Mouse (Mus musculus): ENCODE data around the gene Mrgprg. TPM values are rescaled to one million over a fixed set of nuclear protein-coding genes. Genes with fewer than 3 reads are reported as not detected.

Mrgprg gene
- polyA plus RNA-seq, 1 experiment from 2014 or later: not detected

DNA sequence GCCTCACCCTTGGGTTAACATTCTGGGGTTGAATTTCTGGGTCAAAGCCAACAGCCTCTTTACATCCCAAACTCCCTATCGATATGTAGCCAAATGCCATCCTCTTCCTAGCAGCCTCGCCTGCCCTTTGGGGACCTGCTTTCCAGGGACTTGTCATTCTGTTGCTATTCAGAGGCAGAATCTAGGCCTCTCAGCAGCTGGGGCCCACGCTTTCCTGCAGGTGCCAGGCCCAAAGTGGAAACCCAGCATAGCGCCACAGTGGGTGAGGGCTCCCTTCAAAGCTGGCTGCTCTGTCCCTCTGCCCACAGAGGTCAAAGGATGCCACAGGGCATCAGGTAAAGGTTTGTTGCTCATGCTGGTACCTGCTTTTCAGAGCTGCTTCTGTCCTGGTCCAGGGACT, 33.0 kb downstream of the Mrgprg start:
- H3K27ac ChIP-seq (replicated peaks; ENCODE audit: low read depth, low read length): no peak overlapping the region
- no peak overlapping the region for H3K4me3 ChIP-seq (ENCODE audit: low read depth, low read length)
- peaks cover 3% of the 10 kb centered on the region; the same call in 1 of the 2 replicates for H3K4me1 ChIP-seq (ENCODE audit: control insufficient read depth, insufficient read depth, low read length)
- WGBS: 92% methylated on average over 4 of the region's 4 CpGs
- no peaks in the 10 kb centered on the region for H3K9me3 ChIP-seq (ENCODE audit: control insufficient read depth, low read length)
- ATAC-seq (ENCODE audit: insufficient number of reproducible peaks, low FRiP score, low TSS enrichment, low read depth) (no peak), DNase-seq (ENCODE audit: low spot score) (no peak)
- H3K4me2 ChIP-seq (ENCODE audit: low read depth, severe bottlenecking): no peak overlapping the region
- no peaks in the 10 kb centered on the region for H3K36me3 ChIP-seq (ENCODE audit: control insufficient read depth, insufficient read depth, low read length)
- no peaks in the 10 kb centered on the region for H3K27me3 ChIP-seq (ENCODE audit: control insufficient read depth, insufficient read depth, low read length)
- no peak overlapping the region for H3K9ac ChIP-seq (ENCODE audit: low read length)

DNA sequence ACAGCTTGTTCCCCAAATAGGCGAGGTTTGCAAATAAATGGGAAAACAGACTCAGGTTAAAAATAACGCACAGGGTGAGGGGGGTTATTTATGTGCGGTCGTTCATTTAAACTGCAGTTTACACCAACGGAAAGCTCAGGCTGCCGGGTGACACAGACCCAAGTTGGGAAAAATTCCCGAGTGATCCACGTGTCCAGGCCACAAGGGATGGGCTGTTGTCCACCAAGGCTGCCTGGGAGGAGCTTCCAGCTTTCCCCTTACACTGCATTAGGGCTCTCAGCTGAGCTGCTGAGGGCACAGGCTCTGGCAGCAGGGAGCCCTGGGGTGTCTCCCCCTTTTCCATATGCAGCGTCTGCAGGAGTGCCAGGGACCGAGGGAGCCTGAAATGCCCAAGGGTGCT, 36.9 kb downstream of the Mrgprg start:
- no peak overlapping the region for H3K27ac ChIP-seq (replicated peaks; ENCODE audit: low read depth, low read length)
- DNase-seq (ENCODE audit: low spot score) (no peak), ATAC-seq (ENCODE audit: insufficient number of reproducible peaks, low FRiP score, low TSS enrichment, low read depth) (no peak)
- H3K9me3 ChIP-seq (ENCODE audit: control insufficient read depth, low read length): no peaks in the 10 kb centered on the region
- H3K4me3 ChIP-seq (ENCODE audit: low read depth, low read length): no peak overlapping the region
- no peaks in the 10 kb centered on the region for H3K27me3 ChIP-seq (ENCODE audit: control insufficient read depth, insufficient read depth, low read length)
- H3K9ac ChIP-seq (ENCODE audit: low read length): no peak overlapping the region
- H3K4me2 ChIP-seq (ENCODE audit: low read depth, severe bottlenecking): no peak overlapping the region
- H3K36me3 ChIP-seq (ENCODE audit: control insufficient read depth, insufficient read depth, low read length): no peaks in the 10 kb centered on the region
- no peaks in the 10 kb centered on the region for H3K4me1 ChIP-seq (ENCODE audit: control insufficient read depth, insufficient read depth, low read length)
- 75% methylated on average over 10 of the region's 10 CpGs for WGBS

DNA sequence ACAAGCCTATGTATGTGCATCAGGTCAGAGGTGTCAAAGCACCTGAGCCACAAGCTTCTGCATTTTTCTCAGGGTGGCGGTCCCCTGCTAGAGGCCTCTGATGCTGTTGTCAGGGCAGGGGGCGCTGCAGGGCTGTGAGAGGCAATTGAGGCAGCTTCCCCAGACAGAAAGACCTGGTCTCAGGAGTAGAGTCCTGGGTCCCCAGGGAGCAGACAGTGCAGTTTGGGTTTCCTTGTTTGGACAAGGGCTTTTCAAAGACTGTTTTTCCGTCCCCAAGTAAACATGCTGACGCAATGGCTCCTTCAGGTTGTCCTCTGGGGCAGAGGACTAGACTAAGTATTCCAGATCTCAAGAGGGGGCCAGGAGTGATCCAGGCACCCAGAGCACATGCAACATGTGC, 40.4 kb downstream of the Mrgprg start:
- no peak overlapping the region for H3K27ac ChIP-seq (replicated peaks; ENCODE audit: low read depth, low read length)
- H3K4me2 ChIP-seq (ENCODE audit: low read depth, severe bottlenecking): no peak overlapping the region
- no peaks in the 10 kb centered on the region for H3K4me1 ChIP-seq (ENCODE audit: control insufficient read depth, insufficient read depth, low read length)
- 80% methylated on average over 4 of the region's 4 CpGs for WGBS
- ATAC-seq (ENCODE audit: insufficient number of reproducible peaks, low FRiP score, low TSS enrichment, low read depth) (no peak), DNase-seq (ENCODE audit: low spot score) (no peak)
- no peak overlapping the region for H3K4me3 ChIP-seq (ENCODE audit: low read depth, low read length)
- no peaks in the 10 kb centered on the region for H3K9me3 ChIP-seq (ENCODE audit: control insufficient read depth, low read length)
- no peak overlapping the region for H3K9ac ChIP-seq (ENCODE audit: low read length)
- H3K27me3 ChIP-seq (ENCODE audit: control insufficient read depth, insufficient read depth, low read length): no peaks in the 10 kb centered on the region
- H3K36me3 ChIP-seq (ENCODE audit: control insufficient read depth, insufficient read depth, low read length): no peaks in the 10 kb centered on the region

GRCm38 (mm10) chr7:143723841-143724240, 43.0 kb downstream of the Mrgprg start:
- no peaks in the 10 kb centered on the region for H3K27me3 ChIP-seq (ENCODE audit: control insufficient read depth, insufficient read depth, low read length)
- H3K4me3 ChIP-seq (ENCODE audit: low read depth, low read length): no peak overlapping the region
- H3K4me2 ChIP-seq (ENCODE audit: low read depth, severe bottlenecking): no peak overlapping the region
- DNase-seq (ENCODE audit: low spot score) (no peak), ATAC-seq (ENCODE audit: insufficient number of reproducible peaks, low FRiP score, low TSS enrichment, low read depth) (no peak)
- no peaks in the 10 kb centered on the region for H3K4me1 ChIP-seq (ENCODE audit: control insufficient read depth, insufficient read depth, low read length)
- H3K9me3 ChIP-seq (ENCODE audit: control insufficient read depth, low read length): no peaks in the 10 kb centered on the region
- no peak overlapping the region for H3K9ac ChIP-seq (ENCODE audit: low read length)
- no peak overlapping the region for H3K27ac ChIP-seq (replicated peaks; ENCODE audit: low read depth, low read length)
- WGBS: 86% methylated on average over 4 of the region's 4 CpGs
- H3K36me3 ChIP-seq (ENCODE audit: control insufficient read depth, insufficient read depth, low read length): no peaks in the 10 kb centered on the region

DNA sequence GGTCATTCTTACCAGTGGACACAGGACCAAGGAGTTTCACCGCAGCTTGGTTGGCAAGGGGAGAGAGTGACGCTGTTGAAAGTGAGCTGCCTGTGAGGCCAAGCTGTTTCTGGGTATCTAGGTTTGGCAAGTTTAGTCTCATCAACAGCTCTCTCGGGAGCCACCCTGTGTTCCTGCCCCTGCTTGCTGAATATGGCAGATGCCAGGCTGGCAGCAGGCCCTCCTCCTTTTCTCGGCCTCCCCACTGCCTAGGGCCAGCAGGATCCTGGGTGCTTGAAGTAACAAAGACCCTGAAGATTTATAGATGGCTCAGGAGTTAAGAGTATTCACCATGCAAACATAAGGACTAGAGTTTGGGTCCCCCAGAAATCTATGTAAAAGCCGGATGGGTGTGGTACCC, 44.1 kb downstream of the Mrgprg start:
- no peaks in the 10 kb centered on the region for H3K9me3 ChIP-seq (ENCODE audit: control insufficient read depth, low read length)
- H3K4me1 ChIP-seq (ENCODE audit: control insufficient read depth, insufficient read depth, low read length): no peaks in the 10 kb centered on the region
- no peak overlapping the region for H3K4me2 ChIP-seq (ENCODE audit: low read depth, severe bottlenecking)
- no peak overlapping the region for H3K27ac ChIP-seq (replicated peaks; ENCODE audit: low read depth, low read length)
- DNase-seq (ENCODE audit: low spot score) (no peak), ATAC-seq (ENCODE audit: insufficient number of reproducible peaks, low FRiP score, low TSS enrichment, low read depth) (no peak)
- no peak overlapping the region for H3K9ac ChIP-seq (ENCODE audit: low read length)
- no peaks in the 10 kb centered on the region for H3K36me3 ChIP-seq (ENCODE audit: control insufficient read depth, insufficient read depth, low read length)
- H3K4me3 ChIP-seq (ENCODE audit: low read depth, low read length): no peak overlapping the region
- WGBS: 91% methylated on average over 5 of the region's 5 CpGs
- H3K27me3 ChIP-seq (ENCODE audit: control insufficient read depth, insufficient read depth, low read length): no peaks in the 10 kb centered on the region

DNA sequence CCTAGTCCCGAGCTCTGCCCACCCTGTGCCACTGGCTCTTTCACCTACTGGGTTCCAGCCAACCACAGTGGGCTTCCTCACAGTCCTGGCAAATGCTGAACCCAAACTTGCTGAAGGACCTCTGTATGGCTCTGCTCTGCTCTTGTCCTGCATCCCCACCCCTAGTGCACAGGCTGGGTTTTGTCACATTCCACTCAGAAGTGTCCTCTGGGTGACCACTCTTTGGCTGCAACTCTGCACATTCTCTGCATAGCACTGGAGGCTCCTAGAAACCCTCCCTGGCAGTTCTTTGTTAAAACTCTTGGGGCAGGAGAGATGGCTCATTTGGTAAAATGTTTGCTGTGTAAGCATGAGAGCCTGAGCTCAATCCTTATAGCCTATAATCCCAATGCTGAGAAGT, 49.0 kb downstream of the Mrgprg start:
- ATAC-seq (ENCODE audit: insufficient number of reproducible peaks, low FRiP score, low TSS enrichment, low read depth) (no peak), DNase-seq (ENCODE audit: low spot score) (no peak)
- Histone ChIP-seq H3K9ac (ENCODE audit: low read length) (no peak overlapping the region), H3K4me3 (ENCODE audit: low read depth, low read length) (no peak overlapping the region), H3K4me2 (ENCODE audit: low read depth, severe bottlenecking) (no peak overlapping the region), H3K27ac (replicated peaks; ENCODE audit: low read depth, low read length) (no peak overlapping the region), H3K27me3 (ENCODE audit: control insufficient read depth, insufficient read depth, low read length) (no peaks in the 10 kb centered on the region), H3K4me1 (ENCODE audit: control insufficient read depth, insufficient read depth, low read length) (no peaks in the 10 kb centered on the region), H3K36me3 (ENCODE audit: control insufficient read depth, insufficient read depth, low read length) (peaks cover 5% of the 10 kb centered on the region; the same call in 1 of the 2 replicates), H3K9me3 (ENCODE audit: control insufficient read depth, low read length) (no peaks in the 10 kb centered on the region)
- 94% methylated on average over 1 of the region's 1 CpGs for WGBS

Small RNAs within 50 kb of the gene (microRNA-seq; reads per million reads assigned to microRNA genes)
- not detected for gene Gm22064

Other genes with a start within 250 kb of the Mrgprg start
- gene Nap1l4, start 217.9 kb downstream of the Mrgprg start, polyA plus RNA-seq (2014; fragmentation: Nextera tagmentation; extraction: Ambion mirVana): 194 and 196 TPM in 2 replicates
- gene Cars, start 166.9 kb downstream of the Mrgprg start, polyA plus RNA-seq (2014; fragmentation: Nextera tagmentation; extraction: Ambion mirVana): 62.2 and 65.7 TPM in 2 replicates
- gene Tnfrsf26, start 138.3 kb downstream of the Mrgprg start, polyA plus RNA-seq (2014; fragmentation: Nextera tagmentation; extraction: Ambion mirVana): 0.05 TPM in 1 of 2 replicates, not detected in the other
- gene Tnfrsf22, start 117.3 kb downstream of the Mrgprg start, polyA plus RNA-seq (2014; fragmentation: Nextera tagmentation; extraction: Ambion mirVana): 12.9 and 13.8 TPM in 2 replicates
- gene Tnfrsf23, start 81.1 kb downstream of the Mrgprg start, polyA plus RNA-seq (2014; fragmentation: Nextera tagmentation; extraction: Ambion mirVana): 0.09 and 0.58 TPM in 2 replicates
- 17.2 and 17.9 TPM in 2 replicates for gene Osbpl5, start 10.0 kb downstream of the Mrgprg start, polyA plus RNA-seq (2014; fragmentation: Nextera tagmentation; extraction: Ambion mirVana)
- gene Mrgpre, start 17.5 kb upstream of the Mrgprg start, polyA plus RNA-seq (2014; fragmentation: Nextera tagmentation; extraction: Ambion mirVana): 2.0 and 2.2 TPM in 2 replicates
- gene Nadsyn1, start 55.9 kb upstream of the Mrgprg start, polyA plus RNA-seq (2014; fragmentation: Nextera tagmentation; extraction: Ambion mirVana): 7.8 and 8.4 TPM in 2 replicates
- gene Dhcr7, start 56.2 kb upstream of the Mrgprg start, polyA plus RNA-seq (2014; fragmentation: Nextera tagmentation; extraction: Ambion mirVana): 56.0 and 60.6 TPM in 2 replicates
- gene Gm498, start 99.8 kb upstream of the Mrgprg start, polyA plus RNA-seq (2014; fragmentation: Nextera tagmentation; extraction: Ambion mirVana): not detected in 2 replicates
- gene Shank2, start 234.9 kb upstream of the Mrgprg start, polyA plus RNA-seq (2014; fragmentation: Nextera tagmentation; extraction: Ambion mirVana): 0.51 and 0.68 TPM in 2 replicates